Mouse (Mus musculus): ENCODE data around the gene Aak1.

Gene Aak1

GRCm38 (mm10) chr6:86841949-86842348, 7.4 kb upstream of the Aak1 start:
- WGBS, result 56% methylated on average over 3 of the region's 3 CpGs

GRCm38 (mm10) chr6:86843636-86844035, 5.7 kb upstream of the Aak1 start:
- WGBS, result 72% methylated on average over 3 of the region's 3 CpGs

- 86% methylated on average over 4 of the region's 4 CpGs for WGBS
Measured at GRCm38 (mm10) chr6:86846467-86846866, 2.9 kb upstream of the Aak1 start.

- WGBS, result 91% methylated on average over 8 of the region's 8 CpGs
Measured at GRCm38 (mm10) chr6:86847816-86848215, 1.5 kb upstream of the Aak1 start.

GRCm38 (mm10) chr6:86848580-86848914, 770 bp upstream of the Aak1 start:
- WGBS, result under 1% methylated on average over 12 of the region's 12 CpGs

GRCm38 (mm10) chr6:86849692-86850445, 552 bp downstream of the Aak1 start:
- WGBS, result under 1% methylated on average over 36 of the region's 36 CpGs

- 6% methylated on average over 4 of the region's 4 CpGs for WGBS
Measured at GRCm38 (mm10) chr6:86850588-86850987, 1.3 kb downstream of the Aak1 start.

- WGBS, result 0% methylated on average over 1 of the region's 1 CpGs
Measured at GRCm38 (mm10) chr6:86851561-86851960, 2.2 kb downstream of the Aak1 start.

GRCm38 (mm10) chr6:86853928-86854327, 4.6 kb downstream of the Aak1 start:
- WGBS, result 62% methylated on average over 3 of the region's 3 CpGs

GRCm38 (mm10) chr6:86854941-86855340, 5.6 kb downstream of the Aak1 start:
- WGBS, result 44% methylated on average over 4 of the region's 4 CpGs

GRCm38 (mm10) chr6:86858606-86859005, 9.3 kb downstream of the Aak1 start:
- WGBS, result 77% methylated on average over 3 of the region's 3 CpGs

GRCm38 (mm10) chr6:86860732-86861463, 11.6 kb downstream of the Aak1 start:
- 55% methylated on average over 9 of the region's 9 CpGs for WGBS

- 75% methylated on average over 3 of the region's 3 CpGs for WGBS
Measured at GRCm38 (mm10) chr6:86864358-86864757, 15.0 kb downstream of the Aak1 start.

- 67% methylated on average over 9 of the region's 9 CpGs for WGBS
Measured at GRCm38 (mm10) chr6:86870335-86870734, 21.0 kb downstream of the Aak1 start.

- WGBS, result 86% methylated on average over 10 of the region's 10 CpGs
Measured at GRCm38 (mm10) chr6:86871783-86872182, 22.5 kb downstream of the Aak1 start.

- WGBS, result 60% methylated on average over 6 of the region's 6 CpGs
Measured at GRCm38 (mm10) chr6:86874711-86875375, 25.5 kb downstream of the Aak1 start.

- 44% methylated on average over 1 of the region's 1 CpGs for WGBS
Measured at GRCm38 (mm10) chr6:86876451-86876850, 27.1 kb downstream of the Aak1 start.

- 80% methylated on average over 3 of the region's 3 CpGs for WGBS
Measured at GRCm38 (mm10) chr6:86878656-86879055, 29.3 kb downstream of the Aak1 start.

- WGBS, result 32% methylated on average over 4 of the region's 4 CpGs
Measured at GRCm38 (mm10) chr6:86879314-86879713, 30.0 kb downstream of the Aak1 start.

GRCm38 (mm10) chr6:86884230-86884629, 34.9 kb downstream of the Aak1 start:
- 72% methylated on average over 2 of the region's 2 CpGs for WGBS

GRCm38 (mm10) chr6:86884746-86885145, 35.4 kb downstream of the Aak1 start:
- 72% methylated on average over 6 of the region's 6 CpGs for WGBS

GRCm38 (mm10) chr6:86885816-86886529, 36.7 kb downstream of the Aak1 start:
- 70% methylated on average over 6 of the region's 6 CpGs for WGBS
